Mouse (Mus musculus): Measurements from ENCODE around the gene Ccdc134. TPM values are rescaled to one million over a fixed set of nuclear protein-coding genes. Genes with fewer than 3 reads are reported as not detected.

The Ccdc134 gene
- polyA plus RNA-seq (2014; fragmentation: Nextera tagmentation; extraction: Ambion mirVana) = 12.7 and 12.8 TPM in 2 replicates

- Histone ChIP-seq H3K27me3 (ENCODE audit: control insufficient read depth, insufficient read depth, low read length) (no peaks in the 10 kb centered on the region), H3K4me3 (ENCODE audit: low read depth, low read length) (peak within 1 kb of the TSS; percentile 74), H3K36me3 (ENCODE audit: control insufficient read depth, insufficient read depth, low read length) (no peaks in the 10 kb centered on the region), H3K9ac (replicated peaks; ENCODE audit: low read depth, low read length) (peak within 1 kb of the TSS; percentile 75), H3K4me1 (ENCODE audit: control insufficient read depth, insufficient read depth, low read length) (peaks cover 3% of the 10 kb centered on the region; the same call in 1 of the 2 replicates), H3K4me2 (ENCODE audit: low read depth, low read length) (peak within 1 kb of the TSS; percentile 92), H3K9me3 (ENCODE audit: control insufficient read depth, low read length) (no peaks in the 10 kb centered on the region), H3K27ac (ENCODE audit: low read depth, low read length) (peak within 1 kb of the TSS; percentile 74)
- peak; percentile 99 for ATAC-seq (ENCODE audit: low read depth)
- under 1% methylated on average over 71 of the region's 74 CpGs for WGBS
Observed at GRCm38 (mm10) chr15:82127426-82128374, at the start of gene Ccdc134. Gene Ccdc134, plus strand, starts transcription at chr15:82127922.

GRCm38 (mm10) chr15:82079883-82080282 lies 47.8 kb upstream of the Ccdc134 start:
- no peaks in the 10 kb centered on the region for H3K36me3 ChIP-seq (ENCODE audit: control insufficient read depth, insufficient read depth, low read length)
- no peak overlapping the region for H3K27ac ChIP-seq (ENCODE audit: low read depth, low read length)
- H3K4me3 ChIP-seq (ENCODE audit: low read depth, low read length) = no peak overlapping the region
- no peak overlapping the region for H3K4me2 ChIP-seq (ENCODE audit: low read depth, low read length)
- no peak overlapping the region for H3K9ac ChIP-seq (replicated peaks; ENCODE audit: low read depth, low read length)
- H3K4me1 ChIP-seq (ENCODE audit: control insufficient read depth, insufficient read depth, low read length) = no peaks in the 10 kb centered on the region
- ATAC-seq (ENCODE audit: low read depth) = no peak
- WGBS = 66% methylated on average over 10 of the region's 10 CpGs
- no peaks in the 10 kb centered on the region for H3K9me3 ChIP-seq (ENCODE audit: control insufficient read depth, low read length)
- no peaks in the 10 kb centered on the region for H3K27me3 ChIP-seq (ENCODE audit: control insufficient read depth, insufficient read depth, low read length)

GRCm38 (mm10) chr15:82081161-82081560 lies 46.6 kb upstream of the Ccdc134 start:
- ATAC-seq (ENCODE audit: low read depth) = no peak
- WGBS = 44% methylated on average over 7 of the region's 7 CpGs

GRCm38 (mm10) chr15:82085606-82086005 lies 42.1 kb upstream of the Ccdc134 start:
- no peak for ATAC-seq (ENCODE audit: low read depth)
- Histone ChIP-seq H3K9ac (replicated peaks; ENCODE audit: low read depth, low read length) (no peak overlapping the region), H3K4me1 (ENCODE audit: control insufficient read depth, insufficient read depth, low read length) (no peaks in the 10 kb centered on the region), H3K4me2 (ENCODE audit: low read depth, low read length) (no peak overlapping the region), H3K27ac (ENCODE audit: low read depth, low read length) (no peak overlapping the region), H3K27me3 (ENCODE audit: control insufficient read depth, insufficient read depth, low read length) (no peaks in the 10 kb centered on the region), H3K4me3 (ENCODE audit: low read depth, low read length) (no peak overlapping the region), H3K9me3 (ENCODE audit: control insufficient read depth, low read length) (no peaks in the 10 kb centered on the region), H3K36me3 (ENCODE audit: control insufficient read depth, insufficient read depth, low read length) (no peaks in the 10 kb centered on the region)
- 87% methylated on average over 9 of the region's 9 CpGs for WGBS

More at GRCm38 (mm10) chr15:82081161-82081560, 46.6 kb upstream of the Ccdc134 start:
- no peak overlapping the region for H3K27ac ChIP-seq (ENCODE audit: low read depth, low read length)
- no peaks in the 10 kb centered on the region for H3K9me3 ChIP-seq (ENCODE audit: control insufficient read depth, low read length)
- no peaks in the 10 kb centered on the region for H3K27me3 ChIP-seq (ENCODE audit: control insufficient read depth, insufficient read depth, low read length)
- H3K4me2 ChIP-seq (ENCODE audit: low read depth, low read length) = no peak overlapping the region
- no peaks in the 10 kb centered on the region for H3K4me1 ChIP-seq (ENCODE audit: control insufficient read depth, insufficient read depth, low read length)
- no peak overlapping the region for H3K9ac ChIP-seq (replicated peaks; ENCODE audit: low read depth, low read length)
- H3K4me3 ChIP-seq (ENCODE audit: low read depth, low read length) = no peak overlapping the region
- no peaks in the 10 kb centered on the region for H3K36me3 ChIP-seq (ENCODE audit: control insufficient read depth, insufficient read depth, low read length)

GRCm38 (mm10) chr15:82086131-82086530 lies 41.6 kb upstream of the Ccdc134 start:
- Histone ChIP-seq H3K9ac (replicated peaks; ENCODE audit: low read depth, low read length) (no peak overlapping the region), H3K27me3 (ENCODE audit: control insufficient read depth, insufficient read depth, low read length) (no peaks in the 10 kb centered on the region), H3K4me2 (ENCODE audit: low read depth, low read length) (no peak overlapping the region), H3K9me3 (ENCODE audit: control insufficient read depth, low read length) (no peaks in the 10 kb centered on the region), H3K36me3 (ENCODE audit: control insufficient read depth, insufficient read depth, low read length) (no peaks in the 10 kb centered on the region), H3K4me1 (ENCODE audit: control insufficient read depth, insufficient read depth, low read length) (no peaks in the 10 kb centered on the region), H3K4me3 (ENCODE audit: low read depth, low read length) (no peak overlapping the region), H3K27ac (ENCODE audit: low read depth, low read length) (no peak overlapping the region)
- 81% methylated on average over 12 of the region's 12 CpGs for WGBS
- no peak for ATAC-seq (ENCODE audit: low read depth)

- Histone ChIP-seq H3K9ac (replicated peaks; ENCODE audit: low read depth, low read length) (no peak overlapping the region), H3K4me2 (ENCODE audit: low read depth, low read length) (no peak overlapping the region), H3K4me3 (ENCODE audit: low read depth, low read length) (no peak overlapping the region), H3K4me1 (ENCODE audit: control insufficient read depth, insufficient read depth, low read length) (no peaks in the 10 kb centered on the region), H3K36me3 (ENCODE audit: control insufficient read depth, insufficient read depth, low read length) (no peaks in the 10 kb centered on the region), H3K27me3 (ENCODE audit: control insufficient read depth, insufficient read depth, low read length) (no peaks in the 10 kb centered on the region), H3K9me3 (ENCODE audit: control insufficient read depth, low read length) (no peaks in the 10 kb centered on the region), H3K27ac (ENCODE audit: low read depth, low read length) (no peak overlapping the region)
- 14% methylated on average over 10 of the region's 10 CpGs for WGBS
- ATAC-seq (ENCODE audit: low read depth) = no peak
Observed at GRCm38 (mm10) chr15:82087266-82087665, 40.5 kb upstream of the Ccdc134 start.

- H3K36me3 ChIP-seq (ENCODE audit: control insufficient read depth, insufficient read depth, low read length) = no peaks in the 10 kb centered on the region
- no peaks in the 10 kb centered on the region for H3K27me3 ChIP-seq (ENCODE audit: control insufficient read depth, insufficient read depth, low read length)
- no peak overlapping the region for H3K9ac ChIP-seq (replicated peaks; ENCODE audit: low read depth, low read length)
- no peak for ATAC-seq (ENCODE audit: low read depth)
- no peak overlapping the region for H3K27ac ChIP-seq (ENCODE audit: low read depth, low read length)
- H3K9me3 ChIP-seq (ENCODE audit: control insufficient read depth, low read length) = no peaks in the 10 kb centered on the region
- H3K4me2 ChIP-seq (ENCODE audit: low read depth, low read length) = no peak overlapping the region
- WGBS = 87% methylated on average over 7 of the region's 7 CpGs
- H3K4me3 ChIP-seq (ENCODE audit: low read depth, low read length) = no peak overlapping the region
- H3K4me1 ChIP-seq (ENCODE audit: control insufficient read depth, insufficient read depth, low read length) = no peaks in the 10 kb centered on the region
Observed at GRCm38 (mm10) chr15:82091061-82091460, 36.7 kb upstream of the Ccdc134 start.

- H3K4me2 ChIP-seq (ENCODE audit: low read depth, low read length) = no peak overlapping the region
- no peaks in the 10 kb centered on the region for H3K9me3 ChIP-seq (ENCODE audit: control insufficient read depth, low read length)
- WGBS = 14% methylated on average over 8 of the region's 8 CpGs
- H3K9ac ChIP-seq (replicated peaks; ENCODE audit: low read depth, low read length) = no peak overlapping the region
- no peak overlapping the region for H3K27ac ChIP-seq (ENCODE audit: low read depth, low read length)
- H3K27me3 ChIP-seq (ENCODE audit: control insufficient read depth, insufficient read depth, low read length) = no peaks in the 10 kb centered on the region
- no peak for ATAC-seq (ENCODE audit: low read depth)
- H3K4me1 ChIP-seq (ENCODE audit: control insufficient read depth, insufficient read depth, low read length) = no peaks in the 10 kb centered on the region
- no peaks in the 10 kb centered on the region for H3K36me3 ChIP-seq (ENCODE audit: control insufficient read depth, insufficient read depth, low read length)
- H3K4me3 ChIP-seq (ENCODE audit: low read depth, low read length) = no peak overlapping the region
Observed at GRCm38 (mm10) chr15:82106953-82107555, 20.7 kb upstream of the Ccdc134 start.

GRCm38 (mm10) chr15:82120544-82120943 lies 7.2 kb upstream of the Ccdc134 start:
- Histone ChIP-seq H3K4me2 (ENCODE audit: low read depth, low read length) (no peak overlapping the region), H3K36me3 (ENCODE audit: control insufficient read depth, insufficient read depth, low read length) (no peaks in the 10 kb centered on the region), H3K9ac (replicated peaks; ENCODE audit: low read depth, low read length) (no peak overlapping the region), H3K27me3 (ENCODE audit: control insufficient read depth, insufficient read depth, low read length) (no peaks in the 10 kb centered on the region), H3K4me3 (ENCODE audit: low read depth, low read length) (no peak overlapping the region), H3K4me1 (ENCODE audit: control insufficient read depth, insufficient read depth, low read length) (no peaks in the 10 kb centered on the region), H3K9me3 (ENCODE audit: control insufficient read depth, low read length) (no peaks in the 10 kb centered on the region), H3K27ac (ENCODE audit: low read depth, low read length) (no peak overlapping the region)
- 89% methylated on average over 8 of the region's 8 CpGs for WGBS
- no peak for ATAC-seq (ENCODE audit: low read depth)

Measured in neural tube, embryonic 14.5 days (tissue).